Mouse (Mus musculus) limb, embryonic 12.5 days (tissue): ENCODE data around the gene Tomm5. TPM values are rescaled to one million over a fixed set of nuclear protein-coding genes. Genes with fewer than 3 reads are reported as not detected.

ENCODE experiments used
- ATAC-seq: fragments of 200-750 bp; cut with Nextera tagmentation; 2 replicates; pipeline ENCODE4 v1.8.0; 2017; ENCODE audit warnings: low read depth, moderate TSS enrichment; ENCODE audit not compliant: insufficient number of reproducible peaks, insufficient read depth, low FRiP score, low TSS enrichment
- H3K27ac ChIP-seq: fragments of 300-500 bp; sonication (generic); 2 replicates; pipeline ENCODE4 v1.5.1; 2016; ENCODE audit warnings: mild to moderate bottlenecking, moderate library complexity
- H3K27me3 ChIP-seq: fragments of 300-500 bp; sonication (generic); 2 replicates; pipeline ENCODE4 v1.6.1; 2016; ENCODE audit warnings: mild to moderate bottlenecking, moderate library complexity
- H3K36me3 ChIP-seq: fragments of 300-500 bp; sonication (generic); 2 replicates; pipeline ENCODE4 v1.6.1; 2016; ENCODE audit warnings: mild to moderate bottlenecking, moderate library complexity
- H3K4me1 ChIP-seq: fragments of 300-500 bp; sonication (generic); replicated peaks from 2 replicates; pipeline ENCODE4 v1.6.1; 2016
- H3K4me2 ChIP-seq: fragments of 300-500 bp; sonication (generic); 2 replicates; pipeline ENCODE4 v1.6.1; 2016; ENCODE audit warnings: mild to moderate bottlenecking, moderate library complexity
- H3K4me3 ChIP-seq: fragments of 300-500 bp; sonication (generic); replicated peaks from 2 replicates; pipeline ENCODE4 v1.5.1; 2016; ENCODE audit warnings: mild to moderate bottlenecking
- H3K9ac ChIP-seq: fragments of 300-500 bp; sonication (generic); replicated peaks from 2 replicates; pipeline ENCODE4 v1.6.1; 2016; ENCODE audit warnings: mild to moderate bottlenecking, moderate library complexity
- H3K9me3 ChIP-seq: fragments of 300-500 bp; sonication (generic); 2 replicates; pipeline ENCODE4 v1.6.1; 2016; ENCODE audit warnings: mild to moderate bottlenecking, moderate library complexity
- WGBS: fragments of 180-500 bp; shearing (Covaris S2); methylation state at CpG from one replicate; pipeline ENCODE4 v1.1.7; 2016; 5-methylcytosine and 5-hydroxymethylcytosine counted together
- polyA plus RNA-seq: library from polyadenylated mRNA; unstranded; fragments of >200 nt; fragmentation: Nextera tagmentation; extraction: Ambion mirVana; gene quantifications from 2 replicates; pipeline ENCODE4 v1.2.1, GENCODE M21; 2016

The Tomm5 gene
- polyA plus RNA-seq: 196 and 201 TPM in 2 replicates

GRCm38 (mm10) chr4:45107601-45108277 is at the start of gene Tomm5:
Gene Tomm5, minus strand, starts transcription at chr4:45108114.
- peak within 1 kb of the TSS; percentile 95 for H3K4me3 ChIP-seq
- under 1% methylated on average over 39 of the region's 39 CpGs for WGBS

GRCm38 (mm10) chr4:45156433-45156832 is 48.5 kb upstream of the Tomm5 start:
- Histone ChIP-seq H3K4me3 (no peak overlapping the region), H3K9me3 (no peaks in the 10 kb centered on the region), H3K4me2 (no peak overlapping the region), H3K27me3 (peaks cover 2% of the 10 kb centered on the region; the same call in 1 of the 2 replicates), H3K9ac (no peak overlapping the region), H3K4me1 (no peaks in the 10 kb centered on the region), H3K36me3 (no peaks in the 10 kb centered on the region), H3K27ac (no peak overlapping the region)
- WGBS: 84% methylated on average over 3 of the region's 3 CpGs
- ATAC-seq: no peak

More at GRCm38 (mm10) chr4:45107601-45108277, at the start of gene Tomm5:
- H3K9me3 ChIP-seq: no peaks in the 10 kb centered on the region
- peaks cover 31% of the 10 kb centered on the region for H3K36me3 ChIP-seq
- H3K4me1 ChIP-seq: peaks cover 10% of the 10 kb centered on the region
- no peaks in the 10 kb centered on the region for H3K27me3 ChIP-seq
- ATAC-seq: peak; percentile 94
- H3K27ac ChIP-seq: no peak within 1 kb of the TSS
- H3K9ac ChIP-seq: peak within 1 kb of the TSS; percentile 96
- peak within 1 kb of the TSS; percentile 64 for H3K4me2 ChIP-seq

- Histone ChIP-seq H3K4me1 (peaks cover 12% of the 10 kb centered on the region; the same call in 1 of the 2 replicates), H3K4me3 (no peak overlapping the region), H3K27me3 (peaks cover 3% of the 10 kb centered on the region; the same call in 1 of the 2 replicates), H3K27ac (no peak overlapping the region), H3K9ac (no peak overlapping the region), H3K9me3 (no peaks in the 10 kb centered on the region), H3K36me3 (no peaks in the 10 kb centered on the region), H3K4me2 (no peak overlapping the region)
- ATAC-seq: no peak
- 79% methylated on average over 8 of the region's 8 CpGs for WGBS
Observed at GRCm38 (mm10) chr4:45143005-45143404, 35.1 kb upstream of the Tomm5 start.

GRCm38 (mm10) chr4:45142411-45142810 is 34.5 kb upstream of the Tomm5 start:
- no peak for ATAC-seq
- no peaks in the 10 kb centered on the region for H3K36me3 ChIP-seq
- WGBS: 45% methylated on average over 11 of the region's 11 CpGs

GRCm38 (mm10) chr4:45141835-45142234 is 33.9 kb upstream of the Tomm5 start:
- Histone ChIP-seq H3K27me3 (peaks cover 6% of the 10 kb centered on the region; the same call in 1 of the 2 replicates), H3K36me3 (no peaks in the 10 kb centered on the region), H3K4me1 (peaks cover 12% of the 10 kb centered on the region; the same call in 1 of the 2 replicates), H3K4me2 (no peak overlapping the region), H3K9me3 (no peaks in the 10 kb centered on the region), H3K4me3 (no peak overlapping the region), H3K27ac (no peak overlapping the region), H3K9ac (no peak overlapping the region; the same call in none of the 2 replicates)
- WGBS: 65% methylated on average over 5 of the region's 5 CpGs
- no peak for ATAC-seq

More at GRCm38 (mm10) chr4:45142411-45142810, 34.5 kb upstream of the Tomm5 start:
- Histone ChIP-seq H3K4me3 (no peak overlapping the region), H3K4me2 (peak overlapping the region; percentile 6; the same call in 1 of the 2 replicates), H3K4me1 (peaks cover 12% of the 10 kb centered on the region; the same call in 1 of the 2 replicates), H3K9me3 (no peaks in the 10 kb centered on the region), H3K9ac (no peak overlapping the region; the same call in 1 of the 2 replicates), H3K27ac (no peak overlapping the region), H3K27me3 (peaks cover 3% of the 10 kb centered on the region; the same call in 1 of the 2 replicates)

GRCm38 (mm10) chr4:45137636-45138035 is 29.7 kb upstream of the Tomm5 start:
- 0 out of 2 replicates have a peak, but pooled peaks cover 8% of the 10 kb centered on the region for H3K4me1 ChIP-seq
- no peaks in the 10 kb centered on the region for H3K36me3 ChIP-seq
- H3K27me3 ChIP-seq: 0 out of 2 replicates have a peak, but pooled peaks cover 3% of the 10 kb centered on the region
- no peak overlapping the region for H3K27ac ChIP-seq
- no peak overlapping the region for H3K9ac ChIP-seq
- WGBS: 28% methylated on average over 4 of the region's 4 CpGs
- ATAC-seq: no peak
- no peak overlapping the region for H3K4me2 ChIP-seq
- H3K4me3 ChIP-seq: no peak overlapping the region
- H3K9me3 ChIP-seq: no peaks in the 10 kb centered on the region

GRCm38 (mm10) chr4:45134471-45134870 is 26.6 kb upstream of the Tomm5 start:
- Histone ChIP-seq H3K9ac (no peak overlapping the region), H3K4me2 (no peak overlapping the region), H3K27ac (no peak overlapping the region), H3K4me1 (no peaks in the 10 kb centered on the region), H3K4me3 (no peak overlapping the region), H3K36me3 (no peaks in the 10 kb centered on the region), H3K9me3 (no peaks in the 10 kb centered on the region), H3K27me3 (0 out of 2 replicates have a peak, but pooled peaks cover 3% of the 10 kb centered on the region)
- WGBS: 81% methylated on average over 8 of the region's 8 CpGs
- no peak for ATAC-seq

- WGBS: 70% methylated on average over 4 of the region's 4 CpGs
- Histone ChIP-seq H3K9me3 (no peaks in the 10 kb centered on the region), H3K4me1 (no peaks in the 10 kb centered on the region), H3K27ac (no peak overlapping the region), H3K4me3 (no peak overlapping the region), H3K36me3 (no peaks in the 10 kb centered on the region), H3K9ac (no peak overlapping the region), H3K27me3 (no peaks in the 10 kb centered on the region), H3K4me2 (no peak overlapping the region)
- no peak for ATAC-seq
Observed at GRCm38 (mm10) chr4:45131021-45131420, 23.1 kb upstream of the Tomm5 start.

GRCm38 (mm10) chr4:45121311-45121710 is 13.4 kb upstream of the Tomm5 start:
- Histone ChIP-seq H3K27ac (no peak overlapping the region), H3K27me3 (no peaks in the 10 kb centered on the region), H3K9ac (no peak overlapping the region), H3K4me2 (no peak overlapping the region), H3K9me3 (no peaks in the 10 kb centered on the region), H3K4me1 (no peaks in the 10 kb centered on the region), H3K36me3 (no peaks in the 10 kb centered on the region), H3K4me3 (no peak overlapping the region)
- WGBS: 85% methylated on average over 11 of the region's 11 CpGs
- ATAC-seq: no peak

- H3K9ac ChIP-seq: no peak overlapping the region
- H3K4me3 ChIP-seq: no peak overlapping the region
- H3K27me3 ChIP-seq: no peaks in the 10 kb centered on the region
- H3K36me3 ChIP-seq: peaks cover 22% of the 10 kb centered on the region
- no peaks in the 10 kb centered on the region for H3K9me3 ChIP-seq
- peak overlapping the region; percentile 64; the same call in 1 of the 2 replicates for H3K4me2 ChIP-seq
- WGBS: 69% methylated on average over 8 of the region's 8 CpGs
- ATAC-seq: no peak
- H3K27ac ChIP-seq: no peak overlapping the region
- H3K4me1 ChIP-seq: peaks cover 10% of the 10 kb centered on the region
Observed at GRCm38 (mm10) chr4:45108456-45109110, 669 bp upstream of the Tomm5 start.

GRCm38 (mm10) chr4:45107066-45107465 is 848 bp downstream of the Tomm5 start:
- Histone ChIP-seq H3K4me2 (peak overlapping the region; percentile 64), H3K9me3 (no peaks in the 10 kb centered on the region), H3K4me3 (peak overlapping the region; percentile 95), H3K4me1 (peaks cover 10% of the 10 kb centered on the region), H3K36me3 (peaks cover 37% of the 10 kb centered on the region), H3K27me3 (no peaks in the 10 kb centered on the region), H3K27ac (no peak overlapping the region), H3K9ac (peak overlapping the region; percentile 96)
- ATAC-seq: no peak
- 4% methylated on average over 4 of the region's 4 CpGs for WGBS
